Mouse (Mus musculus) kidney, adult 2 months (tissue): ENCODE results near the gene Bbc3.

ENCODE experiments used
- CTCF ChIP-seq: fragments of 200-500 bp; conservative IDR thresholded peaks from 2 replicates; pipeline ENCODE4 v1.5.1; 2011; ENCODE audit warnings: low read depth, mild to moderate bottlenecking, control low read depth, low read length, moderate library complexity, mixed read lengths; ENCODE audit not compliant: insufficient read depth, insufficient read length
- POLR2A ChIP-seq: fragments of 200-500 bp; IDR thresholded peaks from one replicate; pipeline ENCODE4 v1.6.1; 2011; ENCODE audit warnings: low read depth, low read length, control low read depth

DNA sequence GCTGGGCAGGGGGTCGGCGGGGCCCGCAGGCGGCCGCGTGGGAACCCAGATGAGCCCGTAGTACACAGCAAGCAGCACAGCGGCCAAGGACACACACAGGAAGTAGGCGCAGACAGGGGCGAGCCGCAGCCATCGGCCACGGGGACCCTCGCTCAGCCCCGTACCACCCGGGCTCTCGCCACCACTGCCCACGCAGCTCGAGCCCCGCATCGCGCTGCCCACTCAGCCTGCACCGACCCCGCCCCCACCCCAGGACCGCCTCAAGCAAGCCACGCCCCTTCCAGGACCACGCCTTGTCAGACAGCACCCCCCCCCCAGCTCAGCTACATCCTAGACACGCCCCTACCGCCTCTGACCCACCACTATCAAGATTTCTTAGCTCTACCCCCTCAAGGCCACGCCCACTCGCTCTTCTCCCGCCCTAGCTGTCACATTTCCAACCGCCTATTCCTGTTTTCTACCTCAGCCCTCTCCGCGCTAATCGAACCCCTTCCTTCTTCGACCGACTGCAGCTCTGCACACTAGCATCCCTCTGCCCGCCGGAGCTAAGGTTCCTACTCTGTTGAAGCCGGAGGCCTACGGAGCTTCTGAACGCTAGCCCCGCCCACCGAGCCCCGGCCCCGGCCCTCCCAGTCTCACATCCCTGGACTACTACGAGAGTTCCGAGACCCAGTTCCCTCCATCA lies 35.0 kb upstream of the Bbc3 start, which contains the start of gene Inafm1:
- TF ChIP-seq CTCF, result no peak
- no peak for TF ChIP-seq POLR2A
